Mouse (Mus musculus): ENCODE data around the gene Rars2. TPM values are rescaled to one million over a fixed set of nuclear protein-coding genes. Genes with fewer than 3 reads are reported as not detected.
A peak's percentile ranks its signal among the peaks of the same experiment; 100 is the strongest.

Rars2 gene
- polyA plus RNA-seq, 1 experiment from 2014 or later, result 59.8 TPM

- no peak for ATAC-seq (ENCODE audit: insufficient number of reproducible peaks, low FRiP score, low TSS enrichment, low read depth)
- no peaks in the 10 kb centered on the region for H3K9me3 ChIP-seq
- H3K4me2 ChIP-seq, result peak overlapping the region; percentile 80
- H3K4me1 ChIP-seq, result peaks cover 17% of the 10 kb centered on the region
- peak overlapping the region; percentile 63 for H3K4me3 ChIP-seq
- no peaks in the 10 kb centered on the region for H3K27me3 ChIP-seq
- H3K9ac ChIP-seq, result peak overlapping the region; percentile 70; the same call in 1 of the 2 replicates
- WGBS, result 28% methylated on average over 6 of the region's 6 CpGs
- peaks cover 6% of the 10 kb centered on the region for H3K36me3 ChIP-seq
- no peak overlapping the region for H3K27ac ChIP-seq
Observed at GRCm38 (mm10) chr4:34613571-34614145, 1.1 kb upstream of the Rars2 start.

- Histone ChIP-seq H3K9ac (peak overlapping the region; percentile 70), H3K9me3 (no peaks in the 10 kb centered on the region), H3K4me2 (peak overlapping the region; percentile 80), H3K4me3 (peak overlapping the region; percentile 63), H3K4me1 (peaks cover 17% of the 10 kb centered on the region), H3K27me3 (no peaks in the 10 kb centered on the region), H3K27ac (peak overlapping the region; percentile 92; the same call in 1 of the 2 replicates), H3K36me3 (no peaks in the 10 kb centered on the region)
- ATAC-seq (ENCODE audit: insufficient number of reproducible peaks, low FRiP score, low TSS enrichment, low read depth), result no peak
- 1% methylated on average over 13 of the region's 13 CpGs for WGBS
Observed at GRCm38 (mm10) chr4:34615303-34615702, 546 bp downstream of the Rars2 start.

GRCm38 (mm10) chr4:34616146-34616545 lies 1.4 kb downstream of the Rars2 start:
- WGBS, result 69% methylated on average over 8 of the region's 8 CpGs
- no peak for ATAC-seq (ENCODE audit: insufficient number of reproducible peaks, low FRiP score, low TSS enrichment, low read depth)
- Histone ChIP-seq H3K27me3 (no peaks in the 10 kb centered on the region), H3K4me1 (peaks cover 17% of the 10 kb centered on the region), H3K9ac (0 out of 2 replicates have a peak overlapping the region, but pooled peaks have one; percentile 70), H3K9me3 (no peaks in the 10 kb centered on the region), H3K4me3 (0 out of 2 replicates have a peak overlapping the region, but pooled peaks have one; percentile 63), H3K4me2 (peak overlapping the region; percentile 80), H3K27ac (no peak overlapping the region), H3K36me3 (no peaks in the 10 kb centered on the region)

GRCm38 (mm10) chr4:34625556-34625955 lies 10.8 kb downstream of the Rars2 start:
- Histone ChIP-seq H3K27ac (no peak overlapping the region), H3K36me3 (peaks cover 39% of the 10 kb centered on the region), H3K4me1 (no peaks in the 10 kb centered on the region), H3K9ac (no peak overlapping the region), H3K4me2 (no peak overlapping the region), H3K4me3 (no peak overlapping the region), H3K9me3 (no peaks in the 10 kb centered on the region), H3K27me3 (no peaks in the 10 kb centered on the region)
- WGBS, result 86% methylated on average over 4 of the region's 4 CpGs
- ATAC-seq (ENCODE audit: insufficient number of reproducible peaks, low FRiP score, low TSS enrichment, low read depth), result no peak

- no peaks in the 10 kb centered on the region for H3K4me1 ChIP-seq
- WGBS, result 82% methylated on average over 6 of the region's 6 CpGs
- H3K27me3 ChIP-seq, result no peaks in the 10 kb centered on the region
- H3K4me2 ChIP-seq, result no peak overlapping the region
- no peak overlapping the region for H3K4me3 ChIP-seq
- H3K9me3 ChIP-seq, result no peaks in the 10 kb centered on the region
- no peak overlapping the region for H3K27ac ChIP-seq
- peaks cover 44% of the 10 kb centered on the region for H3K36me3 ChIP-seq
- no peak for ATAC-seq (ENCODE audit: insufficient number of reproducible peaks, low FRiP score, low TSS enrichment, low read depth)
- no peak overlapping the region for H3K9ac ChIP-seq
Observed at GRCm38 (mm10) chr4:34626401-34626800, 11.6 kb downstream of the Rars2 start.

GRCm38 (mm10) chr4:34629956-34630355 lies 15.2 kb downstream of the Rars2 start:
- Histone ChIP-seq H3K4me2 (no peak overlapping the region), H3K4me3 (no peak overlapping the region), H3K9ac (no peak overlapping the region), H3K27me3 (no peaks in the 10 kb centered on the region), H3K36me3 (peaks cover 53% of the 10 kb centered on the region), H3K9me3 (no peaks in the 10 kb centered on the region), H3K27ac (no peak overlapping the region), H3K4me1 (no peaks in the 10 kb centered on the region)
- no peak for ATAC-seq (ENCODE audit: insufficient number of reproducible peaks, low FRiP score, low TSS enrichment, low read depth)
- WGBS, result 82% methylated on average over 1 of the region's 1 CpGs

- no peak for ATAC-seq (ENCODE audit: insufficient number of reproducible peaks, low FRiP score, low TSS enrichment, low read depth)
- 96% methylated on average over 7 of the region's 7 CpGs for WGBS
- H3K4me3 ChIP-seq, result no peak overlapping the region
- no peaks in the 10 kb centered on the region for H3K4me1 ChIP-seq
- no peak overlapping the region for H3K27ac ChIP-seq
- no peak overlapping the region for H3K9ac ChIP-seq
- no peak overlapping the region for H3K4me2 ChIP-seq
- H3K27me3 ChIP-seq, result no peaks in the 10 kb centered on the region
- peaks cover 36% of the 10 kb centered on the region for H3K36me3 ChIP-seq
- H3K9me3 ChIP-seq, result no peaks in the 10 kb centered on the region
Observed at GRCm38 (mm10) chr4:34634129-34634528, 19.4 kb downstream of the Rars2 start.

GRCm38 (mm10) chr4:34636036-34636435 lies 21.3 kb downstream of the Rars2 start:
- H3K27me3 ChIP-seq, result no peaks in the 10 kb centered on the region
- peaks cover 42% of the 10 kb centered on the region for H3K36me3 ChIP-seq
- no peak overlapping the region for H3K9ac ChIP-seq
- no peaks in the 10 kb centered on the region for H3K9me3 ChIP-seq
- H3K4me3 ChIP-seq, result no peak overlapping the region
- H3K4me1 ChIP-seq, result peaks cover 3% of the 10 kb centered on the region; the same call in 1 of the 2 replicates
- no peak overlapping the region for H3K4me2 ChIP-seq
- no peak for ATAC-seq (ENCODE audit: insufficient number of reproducible peaks, low FRiP score, low TSS enrichment, low read depth)
- H3K27ac ChIP-seq, result no peak overlapping the region
- WGBS, result 83% methylated on average over 5 of the region's 5 CpGs

- H3K36me3 ChIP-seq, result peaks cover 43% of the 10 kb centered on the region
- no peak overlapping the region for H3K9ac ChIP-seq
- WGBS, result 86% methylated on average over 7 of the region's 7 CpGs
- peaks cover 3% of the 10 kb centered on the region; the same call in 1 of the 2 replicates for H3K4me1 ChIP-seq
- no peaks in the 10 kb centered on the region for H3K27me3 ChIP-seq
- no peak overlapping the region for H3K4me3 ChIP-seq
- H3K4me2 ChIP-seq, result no peak overlapping the region
- ATAC-seq (ENCODE audit: insufficient number of reproducible peaks, low FRiP score, low TSS enrichment, low read depth), result no peak
- no peaks in the 10 kb centered on the region for H3K9me3 ChIP-seq
- H3K27ac ChIP-seq, result no peak overlapping the region
Observed at GRCm38 (mm10) chr4:34637386-34637785, 22.6 kb downstream of the Rars2 start.

GRCm38 (mm10) chr4:34637851-34638250 lies 23.1 kb downstream of the Rars2 start:
- Histone ChIP-seq H3K4me1 (peaks cover 3% of the 10 kb centered on the region; the same call in 1 of the 2 replicates), H3K9ac (no peak overlapping the region), H3K9me3 (no peaks in the 10 kb centered on the region), H3K4me3 (no peak overlapping the region), H3K36me3 (peaks cover 43% of the 10 kb centered on the region), H3K27me3 (no peaks in the 10 kb centered on the region), H3K27ac (no peak overlapping the region), H3K4me2 (no peak overlapping the region)
- no peak for ATAC-seq (ENCODE audit: insufficient number of reproducible peaks, low FRiP score, low TSS enrichment, low read depth)
- 82% methylated on average over 4 of the region's 4 CpGs for WGBS

GRCm38 (mm10) chr4:34639745-34640364 lies 25.1 kb downstream of the Rars2 start:
- Histone ChIP-seq H3K36me3 (peaks cover 37% of the 10 kb centered on the region), H3K4me1 (peaks cover 3% of the 10 kb centered on the region; the same call in 1 of the 2 replicates), H3K9me3 (no peaks in the 10 kb centered on the region), H3K4me2 (no peak overlapping the region), H3K27ac (no peak overlapping the region), H3K9ac (no peak overlapping the region), H3K4me3 (no peak overlapping the region), H3K27me3 (no peaks in the 10 kb centered on the region)
- WGBS, result 46% methylated on average over 5 of the region's 5 CpGs
- no peak for ATAC-seq (ENCODE audit: insufficient number of reproducible peaks, low FRiP score, low TSS enrichment, low read depth)

- WGBS, result 94% methylated on average over 3 of the region's 3 CpGs
- Histone ChIP-seq H3K4me1 (peaks cover 3% of the 10 kb centered on the region; the same call in 1 of the 2 replicates), H3K27ac (no peak overlapping the region), H3K4me2 (no peak overlapping the region), H3K9ac (no peak overlapping the region), H3K4me3 (no peak overlapping the region), H3K27me3 (no peaks in the 10 kb centered on the region), H3K36me3 (peaks cover 37% of the 10 kb centered on the region), H3K9me3 (no peaks in the 10 kb centered on the region)
- no peak for ATAC-seq (ENCODE audit: insufficient number of reproducible peaks, low FRiP score, low TSS enrichment, low read depth)
Observed at GRCm38 (mm10) chr4:34640731-34641130, 26.0 kb downstream of the Rars2 start.

All from limb, embryonic 15.5 days (tissue).